Mouse (Mus musculus): Measurements from ENCODE around the gene Pdzrn3. TPM values are rescaled to one million over a fixed set of nuclear protein-coding genes. Genes with fewer than 3 reads are reported as not detected.

Pdzrn3 gene
- total RNA-seq (2012; rRNA removed) (not detected in 2 replicates), total RNA-seq (2014; rRNA removed) (not detected in 2 replicates), polyA plus RNA-seq (2012; ENCODE audit: insufficient read length, low read depth) (not detected in 2 replicates)

GRCm38 (mm10) chr6:101377167-101377934 lies at the start of gene Pdzrn3:
Pdzrn3 (minus strand) TSS chr6:101377897.
- no peak for DNase-seq (ENCODE audit: extremely low read depth)
- H3K9me3 ChIP-seq (replicated peaks; ENCODE audit: low read length): peaks cover 76% of the 10 kb centered on the region
- H3K4me2 ChIP-seq (ENCODE audit: insufficient read depth, low read depth, poor library complexity, severe bottlenecking): no peak within 1 kb of the TSS
- dilution Hi-C loops (cut with MboI; ENCODE audit: extremely low pct_ligation_motif_present, extremely low pct_unique_long_range_greater_than_20kb, low sequenced_read_pairs) (no loop called here), in situ Hi-C loops (cut with MboI; ENCODE audit: low pct_ligation_motif_present, low pct_unique_long_range_greater_than_20kb, low sequenced_read_pairs) (no loop called here)
- TF ChIP-seq PAX5 (IDR thresholded peaks at IDR 0.05; ENCODE audit: low read length): no peak
- no peak for TF ChIP-seq NRF1 (IDR thresholded peaks at IDR 0.05; ENCODE audit: low read depth, low read length)
- TF ChIP-seq BHLHE40 (IDR thresholded peaks at IDR 0.05; ENCODE audit: low read depth, low read length): no peak
- TF ChIP-seq CHD2 (IDR thresholded peaks at IDR 0.05; ENCODE audit: low read length): no peak
- TF ChIP-seq USF1 (IDR thresholded peaks at IDR 0.05; ENCODE audit: low read depth, low read length): no peak
- TF ChIP-seq MEF2A (IDR thresholded peaks at IDR 0.05; ENCODE audit: borderline replicate concordance, low read depth, low read length): no peak
- no peak for TF ChIP-seq MAX (IDR thresholded peaks at IDR 0.05; ENCODE audit: low read length)
- TF ChIP-seq MXI1 (IDR thresholded peaks at IDR 0.05; ENCODE audit: low read depth, low read length): no peak
- TF ChIP-seq SIN3A (IDR thresholded peaks at IDR 0.05; ENCODE audit: low read length): no peak
- TF ChIP-seq USF2 (conservative IDR thresholded peaks at IDR 0.05; ENCODE audit: low read depth, low read length): no peak
- TF ChIP-seq IRF4 (IDR thresholded peaks at IDR 0.05; ENCODE audit: low read depth, low read length): no peak
- TF ChIP-seq RCOR1 (conservative IDR thresholded peaks at IDR 0.05; ENCODE audit: low read depth, low read length): no peak
- TF ChIP-seq TBP (conservative IDR thresholded peaks at IDR 0.05; ENCODE audit: low read depth, low read length): no peak
- TF ChIP-seq JUND (conservative IDR thresholded peaks at IDR 0.05; ENCODE audit: low read depth, low read length): no peak
- no peak for TF ChIP-seq MAFK (IDR thresholded peaks at IDR 0.05; ENCODE audit: insufficient replicate concordance, low read length)
- no peak for TF ChIP-seq ETS1 (conservative IDR thresholded peaks at IDR 0.05; ENCODE audit: low read depth, low read length)
- TF ChIP-seq JUN (IDR thresholded peaks at IDR 0.05; ENCODE audit: insufficient read depth, low read depth, low read length): no peak
- TF ChIP-seq CHD1 (IDR thresholded peaks at IDR 0.05; ENCODE audit: low read depth, low read length): no peak
- TF ChIP-seq GABPA (IDR thresholded peaks at IDR 0.05; ENCODE audit: insufficient replicate concordance, low read depth, low read length): no peak
- H3K4me1 ChIP-seq (ENCODE audit: control insufficient read depth in 1 of 2, insufficient read depth in 2 of 2): no peaks in the 10 kb centered on the region
- H3K27me3 ChIP-seq (replicated peaks): no peaks in the 10 kb centered on the region
- no peak within 1 kb of the TSS for H3K9ac ChIP-seq (ENCODE audit: insufficient read depth, low read depth)
- H3K36me3 ChIP-seq (replicated peaks in 1 of 2; ENCODE audit: control insufficient read depth in 1 of 2, insufficient read depth in 1 of 2, low read length in 1 of 2): no peaks in the 10 kb centered on the region
- no peak within 1 kb of the TSS for H3K4me3 ChIP-seq (replicated peaks in 1 of 3; ENCODE audit: low read depth in 2 of 3, low read length in 2 of 3, poor library complexity in 1 of 3)
- H3K79me2 ChIP-seq (replicated peaks; ENCODE audit: control insufficient read depth, extremely low read depth, insufficient read depth, poor library complexity, severe bottlenecking): no peaks in the 10 kb centered on the region
- H3K27ac ChIP-seq (ENCODE audit: insufficient read depth, low read depth): no peak within 1 kb of the TSS; the same call in 1 of the 2 replicates

GRCm38 (mm10) chr6:101427296-101427695 lies 49.6 kb upstream of the Pdzrn3 start:
- no peaks in the 10 kb centered on the region for H3K36me3 ChIP-seq (replicated peaks in 1 of 2; ENCODE audit: control insufficient read depth in 1 of 2, insufficient read depth in 1 of 2, low read length in 1 of 2)
- no peak overlapping the region for H3K4me2 ChIP-seq (ENCODE audit: insufficient read depth, low read depth, poor library complexity, severe bottlenecking)
- dilution Hi-C loops (cut with MboI; ENCODE audit: extremely low pct_ligation_motif_present, extremely low pct_unique_long_range_greater_than_20kb, low sequenced_read_pairs): no loop called here
- peaks cover 69% of the 10 kb centered on the region for H3K9me3 ChIP-seq (replicated peaks; ENCODE audit: low read length)
- no peak overlapping the region for H3K27ac ChIP-seq (ENCODE audit: insufficient read depth, low read depth)
- no peaks in the 10 kb centered on the region for H3K27me3 ChIP-seq (replicated peaks)
- no peaks in the 10 kb centered on the region for H3K4me1 ChIP-seq (ENCODE audit: control insufficient read depth in 1 of 2, insufficient read depth in 2 of 2)
- no peaks in the 10 kb centered on the region for H3K79me2 ChIP-seq (replicated peaks; ENCODE audit: control insufficient read depth, extremely low read depth, insufficient read depth, poor library complexity, severe bottlenecking)
- H3K4me3 ChIP-seq (replicated peaks in 1 of 3; ENCODE audit: low read depth in 2 of 3, low read length in 2 of 3, poor library complexity in 1 of 3): no peak overlapping the region
- no peak overlapping the region for H3K9ac ChIP-seq (ENCODE audit: insufficient read depth, low read depth)
- TF ChIP-seq NELFE (IDR thresholded peaks at IDR 0.05; ENCODE audit: low read depth, low read length) (no peak), POLR2AphosphoS2 (IDR thresholded peaks at IDR 0.05; ENCODE audit: low read depth, low read length) (no peak), MAZ (IDR thresholded peaks at IDR 0.05; ENCODE audit: low read depth, low read length) (no peak), TBP (conservative IDR thresholded peaks at IDR 0.05; ENCODE audit: low read depth, low read length) (no peak), SIN3A (IDR thresholded peaks at IDR 0.05; ENCODE audit: low read length) (no peak), ELF1 (IDR thresholded peaks at IDR 0.05; ENCODE audit: low read depth, low read length) (no peak), MYC (IDR thresholded peaks at IDR 0.05; ENCODE audit: low read depth, low read length) (no peak), E2F4 (IDR thresholded peaks at IDR 0.05; ENCODE audit: insufficient replicate concordance, low read depth, low read length) (no peak), IRF4 (IDR thresholded peaks at IDR 0.05; ENCODE audit: low read depth, low read length) (no peak), ZMIZ1 (IDR thresholded peaks at IDR 0.05; ENCODE audit: low read depth, low read length) (no peak), TCF12 (IDR thresholded peaks at IDR 0.05; ENCODE audit: low read depth, low read length) (no peak), CHD2 (IDR thresholded peaks at IDR 0.05; ENCODE audit: low read length) (no peak)
- in situ Hi-C loops (cut with MboI; ENCODE audit: low pct_ligation_motif_present, low pct_unique_long_range_greater_than_20kb, low sequenced_read_pairs): no loop called here
- DNase-seq (ENCODE audit: extremely low read depth): no peak
